Mouse (Mus musculus) heart, adult 2 months (tissue): ENCODE data around the gene Ptpn13.

Experiments used
- CTCF ChIP-seq: fragments of 200-600 bp; IDR thresholded peaks from 2 replicates; pipeline ENCODE4 v1.8.1; 2022; ENCODE audit warnings: antibody characterized with exemption, mild to moderate bottlenecking, moderate library complexity
- EP300 ChIP-seq: fragments of 200-500 bp; IDR thresholded peaks from 2 replicates; pipeline ENCODE4 v1.6.1; 2011; ENCODE audit warnings: low read depth, low read length, control low read depth; ENCODE audit not compliant: insufficient read depth

DNA sequence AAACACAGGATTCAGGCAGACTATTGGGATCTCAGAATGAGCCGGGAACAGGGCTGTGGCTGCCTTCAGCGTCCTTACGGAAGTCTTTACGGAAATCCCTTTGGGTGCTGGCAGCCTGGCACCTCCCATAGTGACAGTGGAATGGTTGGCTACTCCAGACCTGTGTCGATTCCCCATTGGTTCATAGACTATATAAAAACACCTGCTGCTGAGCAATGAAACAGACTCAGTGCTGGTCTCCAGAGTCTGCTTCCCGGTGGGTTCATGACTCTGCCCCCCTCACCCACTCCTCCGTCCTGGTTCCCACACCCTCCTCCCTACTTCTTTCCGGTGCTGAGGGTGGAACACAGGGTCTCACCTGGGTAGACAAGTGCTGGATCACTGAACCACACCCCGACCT lies 49.8 kb upstream of the Ptpn13 start:
- TF ChIP-seq CTCF = no peak
- no peak for TF ChIP-seq EP300
